Mouse (Mus musculus) neural tube, embryonic 14.5 days (tissue): Measurements from ENCODE around the gene Gm45785. TPM values are rescaled to one million over a fixed set of nuclear protein-coding genes. Genes with fewer than 3 reads are reported as not detected.

ENCODE experiments used
- ATAC-seq: fragments of 200-750 bp; cut with Nextera tagmentation; 2 replicates; pipeline ENCODE4 v1.8.0; 2017; ENCODE audit warnings: low read depth, mild to moderate bottlenecking, moderate TSS enrichment, moderate library complexity
- H3K27ac ChIP-seq: fragments of 300-500 bp; sonication (generic); 2 replicates; pipeline ENCODE4 v1.5.1; 2014; ENCODE audit warnings: low read depth, mild to moderate bottlenecking, control low read depth, low read length, moderate library complexity, mixed read lengths
- H3K27me3 ChIP-seq: fragments of 300-500 bp; sonication (generic); 2 replicates; pipeline ENCODE4 v1.6.1; 2014; ENCODE audit warnings: low read length; ENCODE audit not compliant: control insufficient read depth, insufficient read depth
- H3K36me3 ChIP-seq: fragments of 300-500 bp; sonication (generic); 2 replicates; pipeline ENCODE4 v1.6.1; 2014; ENCODE audit warnings: low read length, mixed read lengths; ENCODE audit not compliant: control insufficient read depth, insufficient read depth
- H3K4me1 ChIP-seq: fragments of 300-500 bp; sonication (generic); 2 replicates; pipeline ENCODE4 v1.6.1; 2014; ENCODE audit warnings: low read length; ENCODE audit not compliant: control insufficient read depth, insufficient read depth
- H3K4me2 ChIP-seq: fragments of 300-500 bp; sonication (generic); 2 replicates; pipeline ENCODE4 v1.6.1; 2014; ENCODE audit warnings: mild to moderate bottlenecking, low read depth, low read length, control low read depth
- H3K4me3 ChIP-seq: fragments of 300-500 bp; sonication (generic); 2 replicates; pipeline ENCODE4 v1.5.1; 2014; ENCODE audit warnings: low read depth, low read length, control low read depth, mixed read lengths
- H3K9ac ChIP-seq: fragments of 300-500 bp; sonication (generic); replicated peaks from 2 replicates; pipeline ENCODE4 v1.6.1; 2014; ENCODE audit warnings: low read depth, mild to moderate bottlenecking, control low read depth, low read length, mixed read lengths
- H3K9me3 ChIP-seq: fragments of 300-500 bp; sonication (generic); 2 replicates; pipeline ENCODE4 v1.6.1; 2016; ENCODE audit warnings: low read length; ENCODE audit not compliant: control insufficient read depth
- WGBS: fragments of 180-500 bp; shearing (Covaris S2); extraction: QIAGEN DNeasy Blood & Tissue Kit; methylation state at CpG from one replicate; pipeline ENCODE4 v1.1.7; 2014; 5-methylcytosine and 5-hydroxymethylcytosine counted together
- polyA plus RNA-seq: library from polyadenylated mRNA; unstranded; fragments of >200 nt; fragmentation: Nextera tagmentation; extraction: Ambion mirVana; gene quantifications from 2 replicates; pipeline ENCODE4 v1.2.1, GENCODE M21; 2014

Gm45785 gene
- polyA plus RNA-seq, 1 experiment from 2014 or later: 0.56 TPM

DNA sequence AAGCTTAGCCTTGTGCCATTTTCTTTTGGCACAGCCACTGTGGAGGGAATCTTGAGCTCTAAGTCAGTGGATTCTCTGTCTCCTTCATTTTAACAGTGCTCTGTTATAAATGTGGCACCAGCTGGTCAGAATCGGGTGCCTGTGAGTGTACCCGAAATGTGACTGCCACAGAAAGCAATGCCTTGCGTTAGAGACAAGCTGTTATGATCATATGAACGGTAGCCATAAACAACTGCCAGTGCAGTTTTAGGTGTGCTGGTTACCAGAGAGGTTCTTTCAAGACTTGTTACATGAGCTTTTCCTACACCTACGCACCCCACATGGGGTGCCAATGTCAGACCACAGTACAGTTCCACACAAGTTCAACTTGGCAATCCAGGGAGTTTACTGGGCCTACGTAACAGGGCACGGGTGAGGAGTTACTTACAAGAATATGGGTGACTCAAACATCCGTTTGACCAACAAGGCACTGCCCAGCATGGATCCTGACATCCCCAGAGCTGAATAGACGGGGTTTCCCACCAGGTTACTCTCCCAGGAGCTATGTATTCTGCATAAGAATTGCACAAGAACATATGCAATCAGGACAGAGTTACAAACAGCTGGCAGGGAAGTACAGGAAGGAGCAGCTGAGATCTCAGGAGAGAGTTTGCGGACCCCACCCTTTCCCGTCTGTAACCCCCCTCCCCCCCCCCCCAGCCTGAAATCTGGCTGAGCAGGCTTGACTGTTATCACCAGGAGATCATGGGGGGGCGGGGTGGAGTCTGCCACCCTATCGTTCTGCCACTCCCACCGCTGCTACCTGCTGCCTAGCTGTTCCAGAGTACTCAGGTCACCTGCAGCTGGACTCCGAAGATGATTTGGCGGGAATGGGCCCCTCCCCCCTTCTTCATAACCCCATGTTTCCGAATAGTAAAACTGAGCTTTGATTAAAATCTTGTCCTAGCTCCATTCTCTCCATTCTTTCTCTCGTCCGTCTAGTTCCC is 15.1 kb downstream of the Gm45785 start:
- Histone ChIP-seq H3K27me3 (no peaks in the 10 kb centered on the region), H3K4me3 (no peak overlapping the region), H3K4me1 (no peaks in the 10 kb centered on the region), H3K36me3 (no peaks in the 10 kb centered on the region), H3K9me3 (no peaks in the 10 kb centered on the region), H3K9ac (no peak overlapping the region), H3K4me2 (no peak overlapping the region), H3K27ac (no peak overlapping the region)
- no peak for ATAC-seq
- WGBS: 40% methylated on average over 19 of the region's 19 CpGs

DNA sequence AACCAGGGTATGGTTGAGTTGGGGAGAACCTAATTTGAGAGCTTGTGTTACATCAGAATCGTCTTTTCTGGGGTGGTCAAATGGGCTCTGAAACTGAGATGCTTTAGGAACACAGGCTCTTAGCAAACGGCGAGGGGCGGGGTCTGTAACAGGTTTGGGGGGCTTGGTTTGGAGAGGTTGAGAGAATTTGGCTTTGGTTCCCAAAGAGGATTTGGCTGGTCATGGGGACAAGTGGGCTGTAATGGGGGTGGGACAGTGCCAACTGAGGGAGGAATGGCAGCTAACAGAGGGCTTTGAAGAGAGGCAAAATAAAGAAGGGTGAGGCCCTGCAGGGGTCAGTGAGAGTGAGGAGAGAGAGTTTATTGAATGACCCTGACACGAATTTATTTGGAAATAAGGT is 16.6 kb downstream of the Gm45785 start:
- no peaks in the 10 kb centered on the region for H3K27me3 ChIP-seq
- no peak overlapping the region for H3K4me2 ChIP-seq
- no peaks in the 10 kb centered on the region for H3K4me1 ChIP-seq
- H3K4me3 ChIP-seq: no peak overlapping the region
- no peak overlapping the region for H3K9ac ChIP-seq
- H3K9me3 ChIP-seq: no peaks in the 10 kb centered on the region
- no peaks in the 10 kb centered on the region for H3K36me3 ChIP-seq
- 72% methylated on average over 5 of the region's 5 CpGs for WGBS
- ATAC-seq: no peak
- H3K27ac ChIP-seq: no peak overlapping the region

DNA sequence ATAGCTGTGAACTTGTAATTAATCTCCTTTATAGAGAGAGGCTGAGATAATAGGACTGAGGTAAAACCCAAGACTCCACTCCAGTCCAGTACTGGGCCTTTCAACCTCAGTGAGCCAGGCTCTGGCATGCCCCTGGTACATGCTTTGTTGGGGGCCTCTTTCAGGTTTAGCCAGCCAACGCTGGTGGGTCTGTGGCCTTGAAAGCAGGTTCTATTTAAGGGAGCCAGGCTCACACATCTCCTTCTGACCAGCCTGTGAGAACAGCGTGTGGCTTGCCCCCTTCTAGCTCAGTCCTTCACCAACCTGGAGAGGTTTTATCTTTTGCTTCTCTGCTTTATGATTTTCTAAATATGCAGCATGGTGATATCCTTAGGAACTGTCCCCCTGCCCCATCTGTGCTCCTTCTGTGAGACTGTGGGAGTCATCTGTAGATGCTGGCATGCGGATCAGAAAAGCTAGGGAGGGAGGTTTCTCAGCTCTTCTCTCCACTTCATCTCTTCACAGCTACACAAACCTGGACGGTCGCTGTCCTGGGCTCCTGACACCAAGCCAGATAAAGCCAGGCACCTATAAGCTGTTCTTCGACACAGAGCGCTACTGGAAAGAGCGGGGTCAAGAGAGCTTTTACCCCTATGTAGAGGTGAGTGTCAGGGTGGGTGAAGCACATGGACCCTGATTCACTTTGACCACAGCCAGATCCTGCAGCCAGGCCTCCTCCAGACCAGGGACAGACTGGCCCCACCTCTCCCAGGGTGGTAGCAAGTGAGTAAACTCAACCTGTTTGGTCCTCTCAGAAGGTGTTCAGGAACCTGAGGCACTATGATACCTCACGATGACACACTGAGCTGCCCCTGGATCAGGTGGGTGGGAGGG is 19.7 kb downstream of the Gm45785 start:
- WGBS: 89% methylated on average over 9 of the region's 9 CpGs
- no peak for ATAC-seq
- H3K27ac ChIP-seq: no peak overlapping the region
- no peak overlapping the region for H3K4me2 ChIP-seq
- no peaks in the 10 kb centered on the region for H3K4me1 ChIP-seq
- H3K27me3 ChIP-seq: no peaks in the 10 kb centered on the region
- H3K36me3 ChIP-seq: no peaks in the 10 kb centered on the region
- H3K9ac ChIP-seq: no peak overlapping the region
- H3K4me3 ChIP-seq: no peak overlapping the region
- no peaks in the 10 kb centered on the region for H3K9me3 ChIP-seq

DNA sequence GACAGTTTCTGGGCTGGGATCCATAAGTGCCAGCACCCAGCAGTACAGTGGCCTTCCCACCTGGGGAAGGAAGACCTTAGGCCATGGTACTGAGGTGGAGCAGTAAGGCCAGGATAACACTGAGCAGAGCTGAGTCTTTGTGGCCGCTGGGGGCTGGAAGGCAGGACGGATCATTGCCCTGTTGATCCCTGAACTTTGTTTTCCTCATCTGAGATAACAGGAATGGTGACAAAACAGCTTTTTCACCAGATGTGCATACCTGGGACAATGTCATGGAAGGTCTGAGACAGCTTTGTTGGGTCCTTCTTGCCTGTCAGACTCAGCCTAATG is 20.4 kb downstream of the Gm45785 start:
- 77% methylated on average over 2 of the region's 2 CpGs for WGBS
- ATAC-seq: no peak
- no peaks in the 10 kb centered on the region for H3K36me3 ChIP-seq
- H3K9me3 ChIP-seq: no peaks in the 10 kb centered on the region
- H3K4me3 ChIP-seq: no peak overlapping the region
- H3K27ac ChIP-seq: no peak overlapping the region
- H3K4me2 ChIP-seq: no peak overlapping the region
- H3K9ac ChIP-seq: no peak overlapping the region
- H3K4me1 ChIP-seq: no peaks in the 10 kb centered on the region
- no peaks in the 10 kb centered on the region for H3K27me3 ChIP-seq

DNA sequence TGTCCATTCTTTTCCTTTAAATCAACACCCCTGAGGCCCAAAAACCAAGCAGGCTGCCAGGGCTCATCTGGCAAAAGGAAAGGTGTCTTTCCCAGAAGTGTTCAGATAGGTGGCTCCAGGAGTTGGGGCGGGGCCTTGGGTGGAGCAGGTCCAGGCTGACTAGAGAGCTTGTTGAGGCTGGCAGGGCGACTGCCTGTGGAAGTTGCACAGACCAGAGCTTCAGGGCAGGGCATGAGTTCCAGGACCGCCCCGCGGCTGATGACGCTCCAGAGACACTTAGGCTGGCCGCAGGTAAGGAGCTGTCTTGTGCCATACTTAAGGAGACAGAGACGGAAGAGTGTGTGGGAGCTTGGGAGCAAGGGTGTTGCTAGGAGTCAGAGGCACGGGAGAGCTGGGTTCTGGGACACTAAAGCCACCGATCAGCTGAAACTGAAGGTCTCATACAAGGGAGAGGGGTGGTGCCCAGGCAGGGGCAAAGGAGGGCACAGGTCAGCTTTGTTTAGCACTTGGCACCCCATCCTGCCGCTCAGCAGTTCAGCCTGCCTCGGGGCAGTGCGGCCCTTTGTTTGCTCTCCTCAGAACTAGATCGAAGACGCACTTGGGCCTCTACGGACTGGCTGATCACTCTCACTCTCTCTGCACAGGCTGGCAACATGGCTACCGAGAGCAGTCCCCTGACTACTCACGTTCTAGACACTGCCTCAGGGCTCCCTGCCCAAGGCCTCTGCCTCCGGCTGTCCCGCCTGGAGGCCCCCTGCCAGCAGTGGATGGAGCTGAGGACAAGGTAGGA is 21.0 kb downstream of the Gm45785 start, which contains the start of gene Urah:
TSS of gene Urah (plus strand) at position 51 of the 790 bp plus-strand sequence.
- 49% methylated on average over 20 of the region's 20 CpGs for WGBS
- Histone ChIP-seq H3K36me3 (no peaks in the 10 kb centered on the region), H3K4me2 (no peak within 1 kb of the TSS), H3K9ac (no peak within 1 kb of the TSS), H3K4me1 (no peaks in the 10 kb centered on the region), H3K9me3 (no peaks in the 10 kb centered on the region), H3K27me3 (no peaks in the 10 kb centered on the region), H3K4me3 (no peak within 1 kb of the TSS), H3K27ac (no peak within 1 kb of the TSS)
- no peak for ATAC-seq

DNA sequence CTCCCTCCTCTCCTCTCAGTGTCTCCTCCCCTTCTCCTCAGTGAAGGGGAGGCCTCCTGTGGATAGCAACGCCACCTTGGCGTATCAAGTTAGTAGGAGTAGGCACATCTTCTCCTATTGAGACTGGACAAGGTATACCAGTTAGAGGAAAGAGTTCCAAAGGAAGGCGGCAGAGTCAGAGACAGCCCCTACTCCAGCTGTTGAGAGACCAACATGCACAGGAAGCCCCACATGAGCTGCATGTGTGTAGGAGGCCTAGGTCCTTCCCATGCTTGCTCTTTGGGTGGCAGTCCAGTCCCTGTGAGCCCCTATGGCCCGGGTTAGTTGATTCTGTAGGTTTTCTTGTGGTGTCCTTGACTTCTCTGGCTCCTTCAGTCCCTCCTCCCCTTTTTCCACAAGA is 22.8 kb downstream of the Gm45785 start:
- 91% methylated on average over 4 of the region's 4 CpGs for WGBS
- Histone ChIP-seq H3K9me3 (no peaks in the 10 kb centered on the region), H3K4me2 (no peak overlapping the region), H3K4me1 (no peaks in the 10 kb centered on the region), H3K27me3 (no peaks in the 10 kb centered on the region), H3K9ac (no peak overlapping the region), H3K36me3 (no peaks in the 10 kb centered on the region), H3K4me3 (no peak overlapping the region), H3K27ac (no peak overlapping the region)
- ATAC-seq: no peak

DNA sequence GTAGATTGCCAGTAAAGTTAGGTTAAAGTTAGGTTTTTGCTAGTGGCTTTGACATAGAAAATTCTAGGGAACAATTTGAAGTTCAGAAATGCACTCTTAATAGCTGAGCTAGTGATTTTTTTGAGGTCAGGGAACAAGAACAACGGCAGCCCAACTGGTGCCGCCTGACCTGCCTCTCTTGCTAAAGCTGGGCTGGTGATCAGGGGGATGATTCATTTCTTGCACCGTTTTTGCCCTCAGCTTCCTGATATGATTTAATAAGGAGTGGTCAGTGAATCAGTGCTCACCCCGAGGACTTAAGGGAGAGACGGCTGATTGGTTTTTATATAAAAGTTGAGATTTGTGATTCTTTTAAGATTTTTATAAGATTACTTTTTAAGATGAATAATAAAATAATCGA is 24.7 kb downstream of the Gm45785 start:
- Histone ChIP-seq H3K4me3 (no peak overlapping the region), H3K9ac (no peak overlapping the region), H3K27me3 (no peaks in the 10 kb centered on the region), H3K9me3 (no peaks in the 10 kb centered on the region), H3K36me3 (no peaks in the 10 kb centered on the region), H3K4me2 (no peak overlapping the region), H3K4me1 (no peaks in the 10 kb centered on the region), H3K27ac (no peak overlapping the region)
- WGBS: 78% methylated on average over 6 of the region's 6 CpGs
- no peak for ATAC-seq

DNA sequence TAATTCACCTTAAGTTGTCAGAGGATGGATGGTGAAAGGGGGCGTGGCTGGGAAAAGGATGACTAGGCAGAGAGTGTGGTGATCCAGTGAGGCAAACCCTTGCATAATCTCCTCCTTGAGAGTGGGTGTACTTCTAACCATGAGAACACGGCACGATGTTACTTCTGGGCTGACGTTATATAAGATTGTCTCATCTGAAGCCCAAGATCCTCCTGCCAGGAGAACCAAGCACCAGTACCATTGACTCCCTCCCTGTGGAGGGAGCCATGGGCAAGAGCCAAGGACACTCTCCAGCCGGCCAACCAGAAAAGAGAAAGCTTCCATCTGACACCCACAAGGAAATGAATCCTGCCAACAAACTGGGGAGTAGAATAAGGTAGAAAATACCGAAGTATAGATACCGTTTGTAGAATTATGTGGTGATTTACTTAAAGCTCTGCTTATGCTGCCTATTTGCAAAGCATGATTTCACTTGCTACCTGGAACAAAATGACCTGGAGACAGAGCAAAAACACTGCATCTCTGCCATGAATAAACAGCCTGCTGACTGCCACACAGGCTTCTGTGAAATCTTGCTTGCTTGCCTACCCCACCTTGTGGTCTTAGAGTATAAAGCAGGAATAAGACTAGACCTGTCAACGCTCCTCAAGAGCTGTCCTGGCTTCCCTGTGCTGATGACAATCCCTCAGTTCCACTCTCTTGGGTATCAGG is 27.8 kb downstream of the Gm45785 start:
- Histone ChIP-seq H3K9ac (no peak overlapping the region), H3K4me1 (no peaks in the 10 kb centered on the region), H3K9me3 (no peaks in the 10 kb centered on the region), H3K36me3 (no peaks in the 10 kb centered on the region), H3K27ac (no peak overlapping the region), H3K4me3 (no peak overlapping the region), H3K4me2 (no peak overlapping the region), H3K27me3 (no peaks in the 10 kb centered on the region)
- 50% methylated on average over 8 of the region's 8 CpGs for WGBS
- no peak; the same call in 1 of the 2 replicates for ATAC-seq
